Mouse (Mus musculus) E14TG2a.4 (cell line): ENCODE data around the gene Rhox3e.
"Not testable (repeated sequence)": the region's sequence is repeated elsewhere in the genome, so short reads cannot be mapped to it uniquely, and the experiment has no call there.

Source experiments
- H3K27me3 ChIP-seq: 2 replicates; pipeline ENCODE4 v1.6.1; 2014; ENCODE audit warnings: low read length, control low read depth; ENCODE audit not compliant: insufficient read depth
- H3K36me3 ChIP-seq: 2 replicates; pipeline ENCODE4 v1.6.1; 2014; ENCODE audit warnings: low read length, control low read depth; ENCODE audit not compliant: insufficient read depth
- H3K4me1 ChIP-seq: replicated peaks from 2 replicates; pipeline ENCODE4 v1.6.1; 2014; ENCODE audit warnings: low read depth, low read length, control low read depth
- H3K4me3 ChIP-seq: replicated peaks from 2 replicates; pipeline ENCODE4 v1.5.1; 2014; ENCODE audit warnings: mild to moderate bottlenecking, low read length
- H3K9me3 ChIP-seq: 2 replicates; pipeline ENCODE4 v1.6.1; 2014; ENCODE audit warnings: low read length, control low read depth

Rhox3e gene

GRCm38 (mm10) chrX:37541719-37542118, at the start of gene Rhox3e:
Rhox3e (plus strand) TSS chrX:37542019.
- H3K27me3 ChIP-seq, H3K36me3 ChIP-seq, H3K4me3 ChIP-seq, H3K9me3 ChIP-seq, H3K4me1 ChIP-seq: not testable (repeated sequence)

GRCm38 (mm10) chrX:37514059-37514458, 27.8 kb upstream of the Rhox3e start, which contains the start of gene Rhox4d:
Rhox4d (plus strand) TSS chrX:37514359.
- H3K36me3 ChIP-seq, H3K4me3 ChIP-seq, H3K9me3 ChIP-seq, H3K27me3 ChIP-seq, H3K4me1 ChIP-seq: not testable (repeated sequence)

- not testable (repeated sequence) for H3K9me3 ChIP-seq, H3K4me3 ChIP-seq, H3K27me3 ChIP-seq, H3K4me1 ChIP-seq, H3K36me3 ChIP-seq
Measured at GRCm38 (mm10) chrX:37530152-37530551, 11.7 kb upstream of the Rhox3e start, which contains the start of gene Rhox2e. Rhox2e (plus strand) TSS chrX:37530452.

- not testable (repeated sequence) for H3K27me3 ChIP-seq, H3K4me3 ChIP-seq, H3K4me1 ChIP-seq, H3K9me3 ChIP-seq, H3K36me3 ChIP-seq
Measured at GRCm38 (mm10) chrX:37557112-37557511, 15.3 kb downstream of the Rhox3e start, which contains the start of gene Rhox4e. Rhox4e (plus strand) TSS chrX:37557412.

- H3K4me3 ChIP-seq, H3K36me3 ChIP-seq, H3K9me3 ChIP-seq, H3K27me3 ChIP-seq, H3K4me1 ChIP-seq: not testable (repeated sequence)
Measured at GRCm38 (mm10) chrX:37571105-37571504, 29.3 kb downstream of the Rhox3e start, which contains the start of gene Rhox2f. Rhox2f (plus strand) TSS chrX:37571405.

GRCm38 (mm10) chrX:37572638-37573037, 30.8 kb downstream of the Rhox3e start:
- not testable (repeated sequence) for H3K36me3 ChIP-seq, H3K9me3 ChIP-seq, H3K4me1 ChIP-seq, H3K27me3 ChIP-seq, H3K4me3 ChIP-seq

GRCm38 (mm10) chrX:37580692-37581091, 38.9 kb downstream of the Rhox3e start, which contains the start of gene Rhox3f:
Rhox3f (plus strand) TSS chrX:37580992.
- H3K4me1 ChIP-seq, H3K9me3 ChIP-seq, H3K36me3 ChIP-seq, H3K4me3 ChIP-seq, H3K27me3 ChIP-seq: not testable (repeated sequence)
